Mouse (Mus musculus) forebrain, postnatal 0 days (tissue): ENCODE measurements around the gene Mpz. TPM values are rescaled to one million over a fixed set of nuclear protein-coding genes. Genes with fewer than 3 reads are reported as not detected.
A peak's percentile ranks its signal among the peaks of the same experiment; 100 is the strongest.

ENCODE experiments used
- ATAC-seq: fragments of 200-750 bp; cut with Nextera tagmentation; 2 replicates; pipeline ENCODE4 v1.8.0; 2017; ENCODE audit warnings: mild to moderate bottlenecking, moderate library complexity
- DNase-seq: peaks from one replicate; pipeline ENCODE4 v3.0.0-alpha.2; 2015
- H3K27ac ChIP-seq: fragments of 300-500 bp; sonication (generic); 2 replicates; pipeline ENCODE4 v1.5.1; 2014; ENCODE audit warnings: low read depth, mild to moderate bottlenecking, antibody characterized with exemption, low read length, moderate library complexity, mixed read lengths
- H3K27me3 ChIP-seq: fragments of 300-500 bp; sonication (generic); 2 replicates; pipeline ENCODE4 v1.6.1; 2014; ENCODE audit warnings: mild to moderate bottlenecking, low read length, mixed read lengths; ENCODE audit not compliant: insufficient read depth
- H3K36me3 ChIP-seq: fragments of 300-500 bp; sonication (generic); 2 replicates; pipeline ENCODE4 v1.6.1; 2014; ENCODE audit warnings: mild to moderate bottlenecking, moderate library complexity; ENCODE audit not compliant: insufficient read depth
- H3K4me1 ChIP-seq: fragments of 300-500 bp; sonication (generic); 2 replicates; pipeline ENCODE4 v1.6.1; 2014; ENCODE audit warnings: antibody characterized with exemption; ENCODE audit not compliant: insufficient read depth
- H3K4me2 ChIP-seq: fragments of 300-500 bp; sonication (generic); 2 replicates; pipeline ENCODE4 v1.6.1; 2014; ENCODE audit warnings: low read depth, mild to moderate bottlenecking, moderate library complexity
- H3K4me3 ChIP-seq: fragments of 300-500 bp; sonication (generic); 2 replicates; pipeline ENCODE4 v1.5.1; 2014; ENCODE audit warnings: low read depth, low read length, mixed read lengths
- H3K9ac ChIP-seq: fragments of 300-500 bp; sonication (generic); 2 replicates; pipeline ENCODE4 v1.6.1; 2014; ENCODE audit warnings: mild to moderate bottlenecking
- H3K9me3 ChIP-seq: fragments of 300-500 bp; sonication (generic); 2 replicates; pipeline ENCODE4 v1.6.1; 2016; ENCODE audit warnings: low read length
- CTCF ChIP-seq: sonication (generic); IDR thresholded peaks from 2 replicates; pipeline ENCODE4 v1.5.1; 2016; ENCODE audit warnings: antibody characterized with exemption, control low read depth, low read depth
- WGBS: fragments of 180-500 bp; shearing (Covaris S2); extraction: QIAGEN DNeasy Blood & Tissue Kit; methylation state at CpG from one replicate; pipeline ENCODE4 v1.1.7; 2014; 5-methylcytosine and 5-hydroxymethylcytosine counted together
- polyA plus RNA-seq: library from polyadenylated mRNA; unstranded; fragments of >200 nt; fragmentation: Nextera tagmentation; extraction: Ambion mirVana; gene quantifications from 2 replicates; pipeline ENCODE4 v1.2.1, GENCODE M21; 2015
- total RNA-seq: library from RNA; depleted of rRNA; stranded (reverse); fragments of >200 nt; gene quantifications from 2 replicates; pipeline ENCODE4 v1.2.3, GENCODE M21; 2014

Mpz gene
- total and polyA plus RNA-seq, 2 experiments from 2014 or later: 0.30 to 0.38 TPM

DNA sequence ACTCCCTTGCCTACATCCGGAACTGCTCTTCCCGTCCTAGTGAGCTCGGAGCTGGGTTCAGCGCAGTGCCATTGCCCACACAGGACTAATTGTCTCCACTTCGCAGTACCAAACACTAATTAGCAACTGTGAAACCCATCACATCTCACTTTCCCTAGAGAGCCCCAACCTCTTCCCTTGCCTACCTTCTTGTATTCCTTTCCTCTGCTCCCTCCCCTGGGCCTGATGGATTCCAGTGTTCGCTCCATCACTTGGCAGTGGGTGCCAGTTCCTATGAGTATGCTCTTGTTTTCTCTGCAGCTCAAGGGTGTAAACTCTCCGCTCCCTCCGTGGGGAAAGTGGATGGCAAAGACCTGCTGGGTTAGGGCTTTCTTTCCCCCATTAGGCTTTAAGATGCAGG lies 35.1 kb downstream of the Mpz start:
- no peak for TF ChIP-seq CTCF
- no peak overlapping the region for H3K9ac ChIP-seq
- H3K36me3 ChIP-seq: no peaks in the 10 kb centered on the region
- no peak overlapping the region for H3K4me3 ChIP-seq
- H3K27me3 ChIP-seq: no peaks in the 10 kb centered on the region; the same call in 1 of the 2 replicates
- H3K4me1 ChIP-seq: no peaks in the 10 kb centered on the region
- no peak for ATAC-seq
- H3K9me3 ChIP-seq: no peaks in the 10 kb centered on the region
- DNase-seq: no peak
- WGBS: 60% methylated on average over 8 of the region's 8 CpGs
- no peak overlapping the region for H3K4me2 ChIP-seq
- H3K27ac ChIP-seq: no peak overlapping the region

DNA sequence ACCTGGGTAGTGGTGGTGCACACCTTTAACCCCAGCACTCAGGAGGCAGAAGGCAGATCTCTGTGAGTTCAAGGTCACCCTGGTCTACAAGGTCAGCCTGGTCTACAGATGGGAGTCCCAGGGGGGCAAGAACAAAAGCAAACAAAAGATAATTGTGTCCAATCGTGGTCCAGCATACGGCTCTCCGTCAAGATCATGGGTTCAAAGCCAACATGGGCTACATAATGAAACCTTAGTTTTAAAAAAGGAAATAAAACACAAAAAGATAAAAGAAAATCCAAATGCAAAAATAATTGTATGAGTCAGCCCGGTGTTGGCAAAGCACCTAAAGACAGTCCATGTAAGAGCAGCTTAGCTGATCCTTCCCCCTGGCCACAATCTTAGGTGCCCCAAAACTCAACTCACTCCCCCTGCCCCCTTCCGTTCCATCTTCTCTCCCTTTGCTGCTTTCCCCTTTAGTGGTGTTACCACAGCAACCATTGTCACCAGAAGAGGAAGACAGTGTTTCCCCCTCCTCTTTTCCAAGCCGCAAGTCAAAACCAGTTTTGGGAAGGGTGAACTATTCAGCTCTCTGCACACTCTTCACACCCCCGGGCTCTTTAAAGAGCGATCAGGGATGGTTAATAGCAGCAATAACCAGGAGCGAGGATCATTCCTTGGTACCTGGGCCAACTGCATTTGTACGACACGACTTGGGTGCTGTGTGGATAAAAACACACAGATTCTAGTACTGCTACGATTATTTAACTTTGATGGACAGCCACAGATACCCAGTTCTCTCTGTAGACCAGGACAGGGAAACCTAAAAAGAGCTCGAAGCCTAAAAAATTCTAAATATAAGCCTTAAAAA lies 37.6 kb downstream of the Mpz start:
- Histone ChIP-seq H3K9ac (no peak overlapping the region), H3K4me1 (peaks cover under 1% of the 10 kb centered on the region; the same call in 1 of the 2 replicates), H3K27me3 (peaks cover 8% of the 10 kb centered on the region), H3K9me3 (no peaks in the 10 kb centered on the region), H3K4me3 (no peak overlapping the region), H3K36me3 (no peaks in the 10 kb centered on the region), H3K4me2 (peak overlapping the region; percentile 1; the same call in 1 of the 2 replicates), H3K27ac (no peak overlapping the region)
- TF ChIP-seq CTCF: no peak
- peak; percentile 89 for ATAC-seq
- WGBS: 28% methylated on average over 13 of the region's 13 CpGs
- peak; percentile 46 for DNase-seq

GRCm38 (mm10) chr1:171189046-171189445 lies 38.5 kb downstream of the Mpz start:
- DNase-seq: no peak
- no peak overlapping the region for H3K4me2 ChIP-seq
- ATAC-seq: no peak

GRCm38 (mm10) chr1:171189476-171190114 lies 39.1 kb downstream of the Mpz start:
- peak; percentile 12 for DNase-seq
- H3K27ac ChIP-seq: no peak overlapping the region

More at GRCm38 (mm10) chr1:171189046-171189445, 38.5 kb downstream of the Mpz start:
- no peak overlapping the region for H3K27ac ChIP-seq
- no peak overlapping the region for H3K4me3 ChIP-seq
- no peak for TF ChIP-seq CTCF
- peaks cover 16% of the 10 kb centered on the region for H3K27me3 ChIP-seq
- peaks cover 5% of the 10 kb centered on the region; the same call in 1 of the 2 replicates for H3K4me1 ChIP-seq
- no peaks in the 10 kb centered on the region for H3K9me3 ChIP-seq
- no peak overlapping the region for H3K9ac ChIP-seq
- no peaks in the 10 kb centered on the region for H3K36me3 ChIP-seq
- WGBS: 17% methylated on average over 8 of the region's 8 CpGs

DNA sequence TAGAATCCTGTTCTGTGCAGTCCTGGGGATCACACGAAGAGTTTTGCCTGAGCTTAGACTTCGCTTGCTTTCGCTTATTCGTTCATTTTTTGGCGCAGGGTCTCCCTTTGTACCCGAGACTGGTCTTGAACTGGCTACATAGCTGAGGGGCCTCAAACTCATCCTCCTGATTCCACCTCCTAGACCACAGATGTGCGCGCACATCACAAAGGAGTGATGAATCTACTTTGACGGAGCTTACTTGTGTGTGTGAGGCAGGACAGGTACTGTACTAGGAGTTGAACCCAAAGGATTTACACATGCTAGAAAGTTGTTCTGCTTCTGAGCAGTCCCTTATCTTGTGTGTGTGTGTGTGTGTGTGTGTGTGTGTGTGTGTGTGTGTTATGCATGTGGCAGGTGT lies 40.3 kb downstream of the Mpz start:
- WGBS: 93% methylated on average over 9 of the region's 9 CpGs
- no peak overlapping the region for H3K4me2 ChIP-seq
- peaks cover 10% of the 10 kb centered on the region; the same call in 1 of the 2 replicates for H3K4me1 ChIP-seq

More at GRCm38 (mm10) chr1:171189476-171190114, 39.1 kb downstream of the Mpz start:
- TF ChIP-seq CTCF: no peak
- Histone ChIP-seq H3K4me3 (no peak overlapping the region), H3K9me3 (no peaks in the 10 kb centered on the region), H3K27me3 (peaks cover 21% of the 10 kb centered on the region), H3K9ac (no peak overlapping the region), H3K4me1 (peaks cover 5% of the 10 kb centered on the region; the same call in 1 of the 2 replicates), H3K36me3 (no peaks in the 10 kb centered on the region), H3K4me2 (no peak overlapping the region)
- WGBS: 30% methylated on average over 14 of the region's 14 CpGs
- peak; percentile 27; the same call in 1 of the 2 replicates for ATAC-seq

GRCm38 (mm10) chr1:171192283-171192682 lies 41.8 kb downstream of the Mpz start:
- peaks cover 29% of the 10 kb centered on the region for H3K27me3 ChIP-seq
- no peak overlapping the region for H3K4me3 ChIP-seq
- peaks cover 10% of the 10 kb centered on the region; the same call in 1 of the 2 replicates for H3K4me1 ChIP-seq
- no peaks in the 10 kb centered on the region for H3K9me3 ChIP-seq
- no peak overlapping the region for H3K27ac ChIP-seq
- ATAC-seq: no peak
- no peak overlapping the region for H3K9ac ChIP-seq
- no peak for TF ChIP-seq CTCF
- WGBS: 59% methylated on average over 10 of the region's 10 CpGs
- DNase-seq: no peak
- H3K4me2 ChIP-seq: no peak overlapping the region
- no peaks in the 10 kb centered on the region for H3K36me3 ChIP-seq

More for the DNA sequence above, 40.3 kb downstream of the Mpz start:
- Histone ChIP-seq H3K27ac (no peak overlapping the region), H3K9me3 (no peaks in the 10 kb centered on the region), H3K9ac (no peak overlapping the region), H3K4me3 (no peak overlapping the region), H3K36me3 (no peaks in the 10 kb centered on the region), H3K27me3 (peaks cover 22% of the 10 kb centered on the region)
- ATAC-seq: no peak
- no peak for TF ChIP-seq CTCF
- DNase-seq: no peak
